Mouse (Mus musculus) monocyte, adult 5-6 weeks (primary cell): ENCODE results near the gene Hoxa7. TPM values are rescaled to one million over a fixed set of nuclear protein-coding genes. Genes with fewer than 3 reads are reported as not detected.

Experiments
- ATAC-seq: fragments of 153-309, 156-312 bp; replicated peaks from 2 replicates; pipeline ENCODE4 v1.8.0; 2017; ENCODE audit warnings: mild to moderate bottlenecking; ENCODE audit not compliant: low TSS enrichment, insufficient number of reproducible peaks, severe bottlenecking, poor library complexity, low FRiP score
- total RNA-seq: library from RNA; stranded (forward); fragments of 200-1000, 200-491, 200-594 nt; gene quantifications from 3 replicates; pipeline ENCODE4 v1.2.3, GENCODE M21; 2017

The Hoxa7 gene
- total RNA-seq, 1 experiment from 2014 or later = not detected

GRCm38 (mm10) chr6:52217895-52218642 lies 3.6 kb downstream of the Hoxa7 start:
- ATAC-seq = no peak

- no peak for ATAC-seq
These were observed 4.2 kb downstream of the Hoxa7 start for GRCm38 (mm10) chr6:52217459-52217768.

- no peak for ATAC-seq
These were observed 4.8 kb downstream of the Hoxa7 start for GRCm38 (mm10) chr6:52216691-52217458.

GRCm38 (mm10) chr6:52215771-52216535 lies 5.7 kb downstream of the Hoxa7 start:
- ATAC-seq = no peak

GRCm38 (mm10) chr6:52215070-52215469 lies 6.6 kb downstream of the Hoxa7 start:
- ATAC-seq = no peak

GRCm38 (mm10) chr6:52214271-52214670 lies 7.4 kb downstream of the Hoxa7 start:
- no peak for ATAC-seq

- ATAC-seq = no peak
These were observed 8.3 kb downstream of the Hoxa7 start, which contains the start of the genes Hoxa3 and Gm28308 for GRCm38 (mm10) chr6:52213119-52213986. Hoxa3 (minus strand) TSS chr6:52213336. Gm28308 (minus strand) TSS chr6:52213339.

- ATAC-seq = no peak
These were observed 9.0 kb downstream of the Hoxa7 start for GRCm38 (mm10) chr6:52212556-52213118.

GRCm38 (mm10) chr6:52211961-52212360 lies 9.7 kb downstream of the Hoxa7 start:
- ATAC-seq = no peak

- 0 out of 2 replicates have a peak, but pooled peaks have one; percentile 37 for ATAC-seq
These were observed 10.3 kb downstream of the Hoxa7 start for GRCm38 (mm10) chr6:52211170-52211935.

- ATAC-seq = no peak
These were observed 12.0 kb downstream of the Hoxa7 start for GRCm38 (mm10) chr6:52209685-52210046.

- no peak for ATAC-seq
These were observed 12.6 kb downstream of the Hoxa7 start for GRCm38 (mm10) chr6:52208868-52209684.

- no peak for ATAC-seq
These were observed 13.4 kb downstream of the Hoxa7 start, which contains the start of gene Hoxa6 for GRCm38 (mm10) chr6:52208072-52208867. Hoxa6 (minus strand) TSS chr6:52208722.

GRCm38 (mm10) chr6:52207684-52207976 lies 14.0 kb downstream of the Hoxa7 start:
- ATAC-seq = no peak

- no peak for ATAC-seq
These were observed 14.6 kb downstream of the Hoxa7 start for GRCm38 (mm10) chr6:52206882-52207683.
